Mouse (Mus musculus) heart, postnatal 0 days (tissue): ENCODE results near the gene Cd80. TPM values are rescaled to one million over a fixed set of nuclear protein-coding genes. Genes with fewer than 3 reads are reported as not detected.

Experiments used
- ATAC-seq: fragments of 200-750 bp; cut with Nextera tagmentation; 2 replicates; pipeline ENCODE4 v1.8.0; 2017; ENCODE audit warnings: low read depth, moderate number of reproducible peaks, moderate library complexity; ENCODE audit not compliant: insufficient read depth
- DNase-seq: peaks from one replicate; pipeline ENCODE4 v3.0.0-alpha.2; 2016; ENCODE audit warnings: low spot score
- H3K27ac ChIP-seq: fragments of 300-500 bp; sonication (generic); 2 replicates; pipeline ENCODE4 v1.5.1; 2014; ENCODE audit warnings: low read depth, mild to moderate bottlenecking
- H3K27me3 ChIP-seq: fragments of 300-500 bp; sonication (generic); 2 replicates; pipeline ENCODE4 v1.6.1; 2014; ENCODE audit warnings: low read length, mixed read lengths; ENCODE audit not compliant: control insufficient read depth, insufficient read depth
- H3K36me3 ChIP-seq: fragments of 300-500 bp; sonication (generic); replicated peaks from 2 replicates; pipeline ENCODE4 v1.6.1; 2014; ENCODE audit warnings: low read length, mixed read lengths; ENCODE audit not compliant: control insufficient read depth, insufficient read depth
- H3K4me1 ChIP-seq: fragments of 300-500 bp; sonication (generic); 2 replicates; pipeline ENCODE4 v1.6.1; 2014; ENCODE audit warnings: antibody characterized with exemption; ENCODE audit not compliant: control insufficient read depth, insufficient read depth
- H3K4me2 ChIP-seq: fragments of 300-500 bp; sonication (generic); 2 replicates; pipeline ENCODE4 v1.6.1; 2014; ENCODE audit warnings: low read depth, mild to moderate bottlenecking, low read length, moderate library complexity
- H3K4me3 ChIP-seq: fragments of 300-500 bp; sonication (generic); 2 replicates; pipeline ENCODE4 v1.5.1; 2014; ENCODE audit warnings: low read depth, low read length
- H3K9ac ChIP-seq: fragments of 300-500 bp; sonication (generic); replicated peaks from 2 replicates; pipeline ENCODE4 v1.6.1; 2014; ENCODE audit warnings: low read depth, low read length, mixed read lengths
- H3K9me3 ChIP-seq: fragments of 300-500 bp; sonication (generic); replicated peaks from 2 replicates; pipeline ENCODE4 v1.6.1; 2016; ENCODE audit warnings: low read length; ENCODE audit not compliant: control insufficient read depth
- CTCF ChIP-seq: IDR thresholded peaks from 2 replicates; pipeline ENCODE4 v1.5.1; 2016; ENCODE audit warnings: antibody characterized with exemption, control low read depth, low read depth
- EP300 ChIP-seq: IDR thresholded peaks from 2 replicates; pipeline ENCODE4 v1.6.1; 2016; ENCODE audit warnings: antibody characterized with exemption, low read depth
- WGBS: fragments of 180-500 bp; shearing (Covaris S2); extraction: QIAGEN DNeasy Blood & Tissue Kit; methylation state at CpG from one replicate; pipeline ENCODE4 v1.1.7; 2014; 5-methylcytosine and 5-hydroxymethylcytosine counted together
- polyA plus RNA-seq: library from polyadenylated mRNA; unstranded; fragments of >200 nt; fragmentation: Nextera tagmentation; extraction: Ambion mirVana; gene quantifications from 2 replicates; pipeline ENCODE4 v1.2.1, GENCODE M21; 2015
- total RNA-seq: library from RNA; depleted of rRNA; stranded (reverse); fragments of >200 nt; gene quantifications from 2 replicates; pipeline ENCODE4 v1.2.3, GENCODE M21; 2014; ENCODE audit warnings: low replicate concordance

Cd80 gene
- total and polyA plus RNA-seq, 2 experiments from 2014 or later = 0.15 to 0.34 TPM

- 88% methylated on average over 4 of the region's 4 CpGs for WGBS
- no peaks in the 10 kb centered on the region for H3K27me3 ChIP-seq
- DNase-seq (no peak), ATAC-seq (no peak)
- H3K4me3 ChIP-seq = no peak overlapping the region
- no peaks in the 10 kb centered on the region for H3K9me3 ChIP-seq
- H3K4me1 ChIP-seq = peaks cover 13% of the 10 kb centered on the region
- H3K9ac ChIP-seq = no peak overlapping the region
- no peaks in the 10 kb centered on the region for H3K36me3 ChIP-seq
- no peak overlapping the region for H3K27ac ChIP-seq
- no peak for TF ChIP-seq CTCF
- no peak for TF ChIP-seq EP300
- no peak overlapping the region for H3K4me2 ChIP-seq
Observed at GRCm38 (mm10) chr16:38434295-38434795, 21.0 kb upstream of the Cd80 start.

DNA sequence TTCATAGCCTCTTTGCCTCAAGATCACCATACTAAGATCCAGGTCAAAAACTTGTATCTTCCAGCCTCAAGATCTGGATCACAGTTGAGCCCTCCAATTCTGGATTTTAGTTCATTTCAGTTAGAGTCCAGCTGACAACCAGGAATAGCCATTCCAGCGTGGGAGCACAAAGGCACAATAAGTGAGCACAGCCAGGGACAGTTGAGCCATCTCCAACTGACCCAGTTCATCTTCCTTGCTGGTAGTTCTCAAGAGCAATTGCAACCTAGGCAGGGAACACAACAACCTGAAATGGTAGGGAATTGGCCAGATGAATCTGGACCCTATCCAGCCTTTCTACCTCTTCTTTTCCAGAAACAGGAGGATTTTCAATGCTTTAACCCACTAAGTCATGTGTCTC, 16.2 kb upstream of the Cd80 start:
- 92% methylated on average over 1 of the region's 1 CpGs for WGBS
- no peak overlapping the region for H3K4me3 ChIP-seq
- H3K27ac ChIP-seq = no peak overlapping the region
- ATAC-seq = no peak
- H3K9ac ChIP-seq = no peak overlapping the region
- H3K27me3 ChIP-seq = no peaks in the 10 kb centered on the region
- DNase-seq = no peak
- H3K9me3 ChIP-seq = no peaks in the 10 kb centered on the region
- no peaks in the 10 kb centered on the region for H3K4me1 ChIP-seq
- no peaks in the 10 kb centered on the region for H3K36me3 ChIP-seq
- TF ChIP-seq EP300 = no peak
- no peak for TF ChIP-seq CTCF
- H3K4me2 ChIP-seq = no peak overlapping the region

GRCm38 (mm10) chr16:38440403-38440802, 15.0 kb upstream of the Cd80 start:
- Histone ChIP-seq H3K27ac (no peak overlapping the region), H3K4me3 (no peak overlapping the region), H3K36me3 (peaks cover 10% of the 10 kb centered on the region), H3K27me3 (no peaks in the 10 kb centered on the region), H3K4me2 (no peak overlapping the region), H3K9me3 (no peaks in the 10 kb centered on the region), H3K4me1 (no peaks in the 10 kb centered on the region), H3K9ac (no peak overlapping the region)
- ATAC-seq (no peak), DNase-seq (no peak)
- TF ChIP-seq CTCF (no peak), EP300 (no peak)
- WGBS = 49% methylated on average over 6 of the region's 6 CpGs

GRCm38 (mm10) chr16:38441611-38442010, 13.8 kb upstream of the Cd80 start:
- H3K4me2 ChIP-seq = no peak overlapping the region
- no peak overlapping the region for H3K4me3 ChIP-seq
- peaks cover 22% of the 10 kb centered on the region for H3K36me3 ChIP-seq
- H3K9me3 ChIP-seq = no peaks in the 10 kb centered on the region
- DNase-seq (no peak), ATAC-seq (no peak)
- TF ChIP-seq EP300 = no peak
- TF ChIP-seq CTCF = no peak
- H3K27ac ChIP-seq = no peak overlapping the region
- 75% methylated on average over 5 of the region's 5 CpGs for WGBS
- H3K27me3 ChIP-seq = no peaks in the 10 kb centered on the region
- no peak overlapping the region for H3K9ac ChIP-seq
- H3K4me1 ChIP-seq = no peaks in the 10 kb centered on the region

GRCm38 (mm10) chr16:38442216-38442615, 13.1 kb upstream of the Cd80 start:
- H3K4me2 ChIP-seq = no peak overlapping the region
- ATAC-seq (no peak), DNase-seq (no peak)
- no peak for TF ChIP-seq CTCF
- no peak for TF ChIP-seq EP300
- no peaks in the 10 kb centered on the region for H3K27me3 ChIP-seq
- no peaks in the 10 kb centered on the region for H3K4me1 ChIP-seq
- no peaks in the 10 kb centered on the region for H3K9me3 ChIP-seq
- WGBS = 82% methylated on average over 8 of the region's 8 CpGs
- H3K4me3 ChIP-seq = no peak overlapping the region
- H3K27ac ChIP-seq = no peak overlapping the region
- no peak overlapping the region for H3K9ac ChIP-seq
- H3K36me3 ChIP-seq = peaks cover 28% of the 10 kb centered on the region

GRCm38 (mm10) chr16:38443721-38444464, 11.5 kb upstream of the Cd80 start:
- no peak overlapping the region for H3K9ac ChIP-seq
- DNase-seq (no peak), ATAC-seq (no peak)
- no peak overlapping the region for H3K27ac ChIP-seq
- H3K4me1 ChIP-seq = no peaks in the 10 kb centered on the region
- 94% methylated on average over 7 of the region's 7 CpGs for WGBS
- H3K4me2 ChIP-seq = no peak overlapping the region
- TF ChIP-seq CTCF = no peak
- no peak for TF ChIP-seq EP300
- no peaks in the 10 kb centered on the region for H3K9me3 ChIP-seq
- no peak overlapping the region for H3K4me3 ChIP-seq
- H3K27me3 ChIP-seq = no peaks in the 10 kb centered on the region
- H3K36me3 ChIP-seq = peaks cover 39% of the 10 kb centered on the region
